Mouse (Mus musculus) forebrain, embryonic 11.5 days (tissue): ENCODE measurements around the gene Jarid2. TPM values are rescaled to one million over a fixed set of nuclear protein-coding genes. Genes with fewer than 3 reads are reported as not detected.

Experiments used
- ATAC-seq: fragments of 200-750 bp; cut with Nextera tagmentation; replicated peaks from 2 replicates; pipeline ENCODE4 v1.8.0; 2017; ENCODE audit warnings: moderate TSS enrichment; ENCODE audit not compliant: low FRiP score
- DNase-seq: peaks from one replicate; pipeline ENCODE4 v3.0.0-alpha.2; 2017; ENCODE audit warnings: low spot score
- H3K27ac ChIP-seq: fragments of 300-500 bp; sonication (generic); 2 replicates; pipeline ENCODE4 v1.5.1; 2014; ENCODE audit warnings: low read depth, low read length
- H3K27me3 ChIP-seq: fragments of 300-500 bp; sonication (generic); 2 replicates; pipeline ENCODE4 v1.6.1; 2014; ENCODE audit warnings: mild to moderate bottlenecking, low read length, mixed read lengths; ENCODE audit not compliant: control insufficient read depth, insufficient read depth
- H3K36me3 ChIP-seq: fragments of 300-500 bp; sonication (generic); 2 replicates; pipeline ENCODE4 v1.6.1; 2014; ENCODE audit warnings: mild to moderate bottlenecking, low read length, moderate library complexity, mixed read lengths; ENCODE audit not compliant: control insufficient read depth, insufficient read depth
- H3K4me1 ChIP-seq: fragments of 300-500 bp; sonication (generic); replicated peaks from 2 replicates; pipeline ENCODE4 v1.6.1; 2014; ENCODE audit warnings: low read length, mixed read lengths; ENCODE audit not compliant: control insufficient read depth, insufficient read depth
- H3K4me2 ChIP-seq: fragments of 300-500 bp; sonication (generic); 2 replicates; pipeline ENCODE4 v1.6.1; 2014; ENCODE audit warnings: low read depth, mild to moderate bottlenecking, low read length, moderate library complexity, mixed read lengths; ENCODE audit not compliant: severe bottlenecking
- H3K4me3 ChIP-seq: fragments of 300-500 bp; sonication (generic); 2 replicates; pipeline ENCODE4 v1.5.1; 2014; ENCODE audit warnings: low read depth, low read length
- H3K9ac ChIP-seq: fragments of 300-500 bp; sonication (generic); 2 replicates; pipeline ENCODE4 v1.6.1; 2014; ENCODE audit warnings: low read length
- H3K9me3 ChIP-seq: fragments of 300-500 bp; sonication (generic); 2 replicates; pipeline ENCODE4 v1.6.1; 2016; ENCODE audit warnings: low read length, mixed read lengths; ENCODE audit not compliant: control insufficient read depth
- WGBS: fragments of 180-500 bp; shearing (Covaris S2); extraction: QIAGEN DNeasy Blood & Tissue Kit; methylation state at CpG from one replicate; pipeline ENCODE4 v1.1.7; 2014; 5-methylcytosine and 5-hydroxymethylcytosine counted together
- polyA plus RNA-seq: library from polyadenylated mRNA; unstranded; fragments of >200 nt; fragmentation: Nextera tagmentation; extraction: Ambion mirVana; gene quantifications from 2 replicates; pipeline ENCODE4 v1.2.1, GENCODE M21; 2014

The Jarid2 gene
- polyA plus RNA-seq, 1 experiment from 2014 or later = 43.6 TPM

DNA sequence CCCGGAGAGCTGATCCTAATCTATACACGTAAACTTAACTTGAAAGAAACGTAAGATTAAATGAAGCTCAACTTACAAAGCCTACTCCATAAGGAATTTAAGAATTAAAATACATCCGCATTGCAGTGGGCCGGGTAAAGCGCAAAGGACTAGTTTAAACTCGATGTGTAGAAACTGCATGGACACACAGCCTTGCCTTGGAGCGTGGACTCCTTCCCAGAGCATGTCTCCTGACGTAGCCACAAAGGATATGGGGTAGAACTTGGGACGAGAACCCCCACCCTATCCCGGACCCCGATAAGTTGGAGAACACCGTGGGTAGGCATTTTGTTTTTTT, 3.7 kb downstream of the Jarid2 start:
- Histone ChIP-seq H3K27ac (peak overlapping the region; percentile 59; the same call in 1 of the 2 replicates), H3K4me3 (peak overlapping the region; percentile 74)
- no peak for DNase-seq

DNA sequence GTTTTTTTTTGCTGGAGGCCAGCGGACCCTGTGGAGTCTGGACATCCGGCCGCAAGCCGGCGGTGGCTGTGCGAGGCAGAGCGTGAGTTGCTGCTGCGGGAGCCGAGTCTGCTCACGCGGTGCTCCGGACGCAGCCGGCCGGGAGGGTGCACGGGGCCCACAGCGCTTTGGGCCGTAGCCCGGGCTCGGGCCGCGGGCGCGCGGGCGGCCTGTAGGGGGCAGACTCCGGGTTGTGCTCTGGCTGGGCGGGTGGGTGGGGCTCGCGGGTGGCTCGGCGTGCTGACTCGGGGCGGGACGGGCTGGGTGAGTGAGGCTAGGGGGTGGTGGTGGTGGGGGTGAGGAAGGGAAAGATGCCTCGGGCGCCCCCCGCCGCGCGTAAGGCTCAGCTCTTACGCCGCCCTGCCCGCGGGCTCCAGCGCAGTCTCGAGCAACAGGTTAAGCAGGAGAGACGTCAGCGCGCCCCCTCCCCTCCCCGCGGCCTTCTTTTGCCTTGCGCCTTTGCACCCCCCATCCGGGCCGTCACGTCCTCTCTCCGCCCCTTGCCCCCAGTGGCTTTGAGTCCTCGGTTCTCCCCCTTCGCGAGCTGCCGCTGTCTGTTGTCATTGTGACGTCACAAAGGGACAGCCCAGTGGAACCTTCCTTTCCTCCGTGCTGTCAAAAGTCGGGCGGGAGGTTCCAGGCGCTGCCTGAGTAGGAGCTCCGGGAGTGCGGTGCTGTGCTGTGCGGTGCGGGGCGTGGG, 4.3 kb downstream of the Jarid2 start:
- Histone ChIP-seq H3K27me3 (no peaks in the 10 kb centered on the region), H3K9me3 (no peaks in the 10 kb centered on the region), H3K9ac (peak overlapping the region; percentile 86), H3K36me3 (no peaks in the 10 kb centered on the region), H3K27ac (peak overlapping the region; percentile 59; the same call in 1 of the 2 replicates), H3K4me2 (peak overlapping the region; percentile 94), H3K4me1 (peaks cover 10% of the 10 kb centered on the region; the same call in 1 of the 2 replicates), H3K4me3 (peak overlapping the region; percentile 74)
- DNase-seq = peak; percentile 93
- ATAC-seq = peak; percentile 37
- under 1% methylated on average over 67 of the region's 71 CpGs for WGBS

More for the DNA sequence above, 3.7 kb downstream of the Jarid2 start:
- peak overlapping the region; percentile 94 for H3K4me2 ChIP-seq
- no peaks in the 10 kb centered on the region for H3K27me3 ChIP-seq
- H3K36me3 ChIP-seq = no peaks in the 10 kb centered on the region
- WGBS = under 1% methylated on average over 13 of the region's 13 CpGs
- peaks cover 14% of the 10 kb centered on the region; the same call in 1 of the 2 replicates for H3K4me1 ChIP-seq
- peak; percentile 0; the same call in 1 of the 2 replicates for ATAC-seq
- H3K9me3 ChIP-seq = no peaks in the 10 kb centered on the region
- peak overlapping the region; percentile 86 for H3K9ac ChIP-seq

DNA sequence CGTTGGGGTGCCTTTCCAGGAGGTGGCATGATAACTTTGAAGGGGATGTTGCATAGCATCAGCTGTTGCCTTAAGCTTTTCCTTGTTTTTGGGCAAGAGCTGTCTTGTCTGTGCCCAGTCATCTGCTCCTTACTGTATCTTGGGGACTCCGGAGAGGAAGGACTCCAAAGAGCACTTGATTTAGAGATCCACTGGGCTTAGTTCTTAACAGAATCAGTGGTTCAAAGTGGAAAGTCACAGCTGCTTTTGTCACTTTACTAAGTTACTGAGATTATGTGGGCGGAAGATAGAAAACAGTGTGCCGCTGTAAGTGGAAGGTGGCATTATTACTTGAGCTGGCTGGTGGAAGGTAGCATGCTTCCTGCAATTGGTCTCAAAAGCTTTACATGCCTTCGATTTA, 5.2 kb downstream of the Jarid2 start:
- Histone ChIP-seq H3K27ac (no peak overlapping the region), H3K4me1 (peaks cover 7% of the 10 kb centered on the region; the same call in 1 of the 2 replicates)

DNA sequence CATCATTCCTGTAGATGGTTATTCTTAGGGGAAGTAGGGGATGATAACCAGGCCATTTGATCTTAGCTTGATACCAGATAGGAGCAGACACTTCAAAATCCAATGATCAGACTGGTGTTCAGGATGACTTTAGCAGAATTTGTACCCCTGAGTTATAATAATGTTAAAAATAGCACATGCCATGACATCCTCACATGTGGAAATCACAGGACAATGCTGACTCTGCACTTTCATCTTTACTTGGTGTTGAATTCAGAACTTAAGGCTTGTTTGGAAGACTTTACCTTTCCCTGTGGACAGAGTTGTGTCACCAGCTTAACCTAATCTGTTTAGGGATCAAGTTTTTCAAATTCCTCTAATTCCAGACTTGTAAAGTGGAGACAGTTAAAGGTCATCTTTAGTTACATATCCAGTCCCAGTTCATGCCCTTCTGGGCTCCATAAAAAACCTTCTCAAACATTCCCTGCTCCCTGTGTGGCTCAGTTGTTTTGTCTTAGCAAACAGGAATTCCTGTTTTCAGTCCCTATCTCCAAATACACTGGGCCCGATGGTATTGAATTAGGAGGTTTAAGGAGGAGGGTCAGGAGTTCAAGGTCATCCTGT, 5.9 kb downstream of the Jarid2 start:
- H3K27ac ChIP-seq = no peak overlapping the region
- DNase-seq = no peak
- H3K36me3 ChIP-seq = no peaks in the 10 kb centered on the region
- no peak overlapping the region for H3K4me2 ChIP-seq
- 53% methylated on average over 1 of the region's 1 CpGs for WGBS
- no peaks in the 10 kb centered on the region for H3K27me3 ChIP-seq
- peaks cover 5% of the 10 kb centered on the region; the same call in 1 of the 2 replicates for H3K4me1 ChIP-seq
- no peaks in the 10 kb centered on the region for H3K9me3 ChIP-seq
- no peak overlapping the region for H3K4me3 ChIP-seq
- ATAC-seq = no peak
- no peak overlapping the region for H3K9ac ChIP-seq

More for the DNA sequence above, 5.2 kb downstream of the Jarid2 start:
- DNase-seq = no peak
- Histone ChIP-seq H3K36me3 (no peaks in the 10 kb centered on the region), H3K9ac (peak overlapping the region; percentile 86), H3K4me2 (peak overlapping the region; percentile 94; the same call in 1 of the 2 replicates), H3K27me3 (no peaks in the 10 kb centered on the region), H3K9me3 (no peaks in the 10 kb centered on the region), H3K4me3 (peak overlapping the region; percentile 74)
- 74% methylated on average over 5 of the region's 5 CpGs for WGBS
- no peak for ATAC-seq

DNA sequence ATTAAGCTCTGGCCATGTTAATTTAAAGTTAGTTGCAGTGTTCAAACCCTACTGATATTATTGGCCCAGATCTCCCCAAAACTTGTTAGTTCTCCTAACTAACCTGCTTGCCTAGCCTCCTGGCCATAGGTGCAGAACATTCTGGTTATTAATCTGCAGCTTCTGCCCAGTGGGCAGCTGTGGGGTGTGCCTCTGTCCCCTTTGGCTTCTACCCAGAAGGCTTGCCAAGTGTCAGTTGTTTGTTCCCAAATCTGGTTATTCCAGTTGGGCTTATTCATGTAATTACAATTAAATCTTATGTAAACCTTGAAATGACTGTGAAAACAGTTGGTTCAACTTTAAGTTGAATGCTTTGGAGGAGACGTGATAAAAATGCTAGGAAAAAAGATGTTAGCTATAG, 8.0 kb downstream of the Jarid2 start:
- ATAC-seq (no peak), DNase-seq (no peak)
- Histone ChIP-seq H3K4me3 (no peak overlapping the region), H3K9ac (no peak overlapping the region), H3K4me2 (no peak overlapping the region), H3K27me3 (no peaks in the 10 kb centered on the region), H3K9me3 (no peaks in the 10 kb centered on the region), H3K36me3 (no peaks in the 10 kb centered on the region), H3K4me1 (peaks cover 5% of the 10 kb centered on the region; the same call in 1 of the 2 replicates), H3K27ac (no peak overlapping the region)
- 81% methylated on average over 1 of the region's 1 CpGs for WGBS

DNA sequence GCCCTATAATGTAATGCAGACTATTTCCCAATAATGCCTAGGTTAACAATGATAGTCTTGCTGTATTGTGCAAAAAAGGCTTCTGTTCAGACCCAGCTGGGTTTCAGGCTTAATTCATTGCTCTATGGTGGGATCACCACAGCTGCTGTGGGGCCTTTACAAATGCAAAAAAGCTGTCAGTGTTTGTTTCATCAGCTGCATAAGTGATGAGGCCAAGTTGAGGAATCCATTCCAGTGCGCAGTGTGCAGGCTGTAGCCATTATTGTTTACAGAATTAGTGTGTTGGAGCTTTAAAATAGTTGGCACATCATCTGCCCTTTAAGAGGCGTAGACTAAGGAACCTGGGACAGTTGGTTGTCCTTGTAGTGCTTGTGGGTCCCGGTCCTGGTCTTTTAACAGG, 22.5 kb downstream of the Jarid2 start:
- ATAC-seq (peak; percentile 78), DNase-seq (peak; percentile 59)
- H3K27me3 ChIP-seq = no peaks in the 10 kb centered on the region
- H3K9ac ChIP-seq = no peak overlapping the region
- WGBS = 19% methylated on average over 3 of the region's 3 CpGs
- H3K27ac ChIP-seq = peak overlapping the region; percentile 60; the same call in 1 of the 2 replicates
- H3K4me1 ChIP-seq = peaks cover 24% of the 10 kb centered on the region
- no peak overlapping the region for H3K4me3 ChIP-seq
- no peaks in the 10 kb centered on the region for H3K9me3 ChIP-seq
- H3K4me2 ChIP-seq = 0 out of 2 replicates have a peak overlapping the region, but pooled peaks have one; percentile 9
- no peaks in the 10 kb centered on the region for H3K36me3 ChIP-seq

DNA sequence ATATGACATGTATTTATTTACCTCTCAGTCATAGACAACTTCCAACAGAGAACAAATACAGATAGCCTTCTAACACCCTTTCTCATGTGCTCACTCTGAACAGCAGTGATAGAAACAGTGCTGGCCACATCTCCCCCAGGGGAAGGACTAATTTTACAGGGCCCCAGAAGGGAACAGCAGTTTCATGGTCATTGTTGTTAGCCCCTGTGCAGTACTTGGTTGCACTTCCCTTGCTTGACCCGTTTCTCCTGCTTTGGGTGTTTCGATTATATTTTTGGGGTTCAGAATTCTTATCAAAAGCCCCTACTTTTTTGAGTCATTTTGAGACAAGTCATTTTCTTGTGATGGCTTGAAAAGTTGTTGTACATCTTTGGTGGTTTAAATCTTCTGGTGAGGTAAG, 23.9 kb downstream of the Jarid2 start:
- DNase-seq = no peak
- no peaks in the 10 kb centered on the region for H3K36me3 ChIP-seq
- no peak overlapping the region for H3K9ac ChIP-seq
- no peak overlapping the region for H3K4me3 ChIP-seq
- H3K4me1 ChIP-seq = peaks cover 18% of the 10 kb centered on the region
- no peaks in the 10 kb centered on the region for H3K9me3 ChIP-seq
- H3K27me3 ChIP-seq = no peaks in the 10 kb centered on the region
- H3K4me2 ChIP-seq = no peak overlapping the region
- no peak overlapping the region for H3K27ac ChIP-seq
- no peak for ATAC-seq
- 96% methylated on average over 2 of the region's 2 CpGs for WGBS

DNA sequence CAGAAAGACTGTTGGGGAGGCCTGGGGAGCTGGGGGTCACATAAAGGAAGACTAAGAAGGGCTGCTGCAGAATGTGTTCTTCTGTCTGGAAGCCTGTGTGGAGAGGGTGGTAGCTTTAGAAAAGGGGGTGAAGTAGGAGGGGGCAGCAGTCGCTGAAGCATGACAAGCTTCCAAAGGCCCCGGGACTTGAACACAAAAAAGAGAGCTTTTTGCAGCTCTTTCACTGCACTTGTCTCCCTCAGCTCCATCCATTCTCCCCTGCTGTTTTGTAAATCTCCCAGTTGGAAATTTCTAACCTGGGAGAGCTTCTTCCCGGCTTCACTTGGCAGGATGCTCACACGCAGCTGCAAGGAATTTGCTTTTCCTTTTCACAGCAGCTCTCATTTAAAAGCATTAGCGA, 26.2 kb downstream of the Jarid2 start:
- Histone ChIP-seq H3K9ac (no peak overlapping the region), H3K4me1 (peaks cover 8% of the 10 kb centered on the region), H3K36me3 (no peaks in the 10 kb centered on the region), H3K4me2 (no peak overlapping the region), H3K4me3 (no peak overlapping the region), H3K9me3 (no peaks in the 10 kb centered on the region), H3K27me3 (no peaks in the 10 kb centered on the region), H3K27ac (peak overlapping the region; percentile 20)
- ATAC-seq (peak; percentile 49; the same call in 1 of the 2 replicates), DNase-seq (peak; percentile 53)
- 2% methylated on average over 5 of the region's 5 CpGs for whole genome bisulfite sequencing
